Mouse (Mus musculus) fat pad, adult 2 months (tissue): ENCODE measurements around the gene Trip4.

Source experiments
- DNase-seq: peaks from one replicate; pipeline ENCODE4 v3.0.0-alpha.2; 2011; ENCODE audit warnings: low read depth, low spot score; ENCODE audit errors: extremely low read depth

Gene Trip4

GRCm38 (mm10) chr9:65834628-65835354, 73.8 kb downstream of the Trip4 start:
- DNase-seq, result no peak

GRCm38 (mm10) chr9:65833640-65834039, 75.0 kb downstream of the Trip4 start:
- no peak for DNase-seq

GRCm38 (mm10) chr9:65833230-65833629, 75.4 kb downstream of the Trip4 start:
- DNase-seq, result no peak

- no peak for DNase-seq
Observed at GRCm38 (mm10) chr9:65832041-65832440, 76.6 kb downstream of the Trip4 start.

GRCm38 (mm10) chr9:65831164-65831563, 77.4 kb downstream of the Trip4 start:
- no peak for DNase-seq

- no peak for DNase-seq
Observed at GRCm38 (mm10) chr9:65830255-65830654, 78.3 kb downstream of the Trip4 start.

GRCm38 (mm10) chr9:65829410-65829809, 79.2 kb downstream of the Trip4 start:
- no peak for DNase-seq

GRCm38 (mm10) chr9:65828511-65828910, 80.1 kb downstream of the Trip4 start:
- peak; percentile 63 for DNase-seq

GRCm38 (mm10) chr9:65828016-65828403, 80.6 kb downstream of the Trip4 start:
- no peak for DNase-seq

GRCm38 (mm10) chr9:65827344-65828015, 81.1 kb downstream of the Trip4 start, which contains the start of gene Zfp609:
TSS of gene Zfp609 (minus strand) at chr9:65827564.
- DNase-seq, result no peak

GRCm38 (mm10) chr9:65826588-65827343, 81.8 kb downstream of the Trip4 start:
- no peak for DNase-seq

GRCm38 (mm10) chr9:65826226-65826587, 82.4 kb downstream of the Trip4 start:
- DNase-seq, result no peak

GRCm38 (mm10) chr9:65823716-65824462, 84.7 kb downstream of the Trip4 start:
- no peak for DNase-seq

GRCm38 (mm10) chr9:65822011-65822410, 86.6 kb downstream of the Trip4 start:
- no peak for DNase-seq

- no peak for DNase-seq
Observed at GRCm38 (mm10) chr9:65820301-65820700, 88.3 kb downstream of the Trip4 start.

GRCm38 (mm10) chr9:65818402-65818801, 90.2 kb downstream of the Trip4 start:
- DNase-seq, result no peak

GRCm38 (mm10) chr9:65812841-65813240, 95.8 kb downstream of the Trip4 start:
- DNase-seq, result no peak

GRCm38 (mm10) chr9:65811784-65812183, 96.8 kb downstream of the Trip4 start:
- DNase-seq, result no peak

GRCm38 (mm10) chr9:65807818-65808217, 100.8 kb downstream of the Trip4 start:
- DNase-seq, result no peak

- DNase-seq, result no peak
Observed at GRCm38 (mm10) chr9:65807251-65807650, 101.3 kb downstream of the Trip4 start.

- no peak for DNase-seq
Observed at GRCm38 (mm10) chr9:65799770-65800169, 108.8 kb downstream of the Trip4 start.
